Mouse (Mus musculus) liver, embryonic 14.5 days (tissue): ENCODE results near the gene Lrrc63.

Source experiments
- CTCF ChIP-seq: IDR thresholded peaks from 2 replicates; pipeline ENCODE4 v1.5.1; 2016; ENCODE audit warnings: antibody characterized with exemption, low read depth, control low read depth
- EP300 ChIP-seq: IDR thresholded peaks from 2 replicates; pipeline ENCODE4 v1.6.1; 2016; ENCODE audit warnings: antibody characterized with exemption, low read depth

GRCm38 (mm10) chr14:75148229-75148628 is 17.5 kb upstream of the Lrrc63 start:
- no peak for TF ChIP-seq CTCF
- no peak for TF ChIP-seq EP300
